Mouse (Mus musculus) gastrocnemius, adult 2 months (tissue): Measurements from ENCODE around the gene Sertad2. TPM values are rescaled to one million over a fixed set of nuclear protein-coding genes. Genes with fewer than 3 reads are reported as not detected.
A peak's percentile ranks its signal among the peaks of the same experiment; 100 is the strongest.

Experiments used
- DNase-seq: peaks from one replicate; pipeline ENCODE4 v3.0.0; 2022
- H3K27ac ChIP-seq: fragments of 200-600 bp; 2 replicates; pipeline ENCODE4 v1.8.1; 2022; ENCODE audit warnings: mild to moderate bottlenecking
- H3K4me3 ChIP-seq: fragments of 200-600 bp; 2 replicates; pipeline ENCODE4 v1.8.1; 2022; ENCODE audit warnings: mild to moderate bottlenecking, moderate library complexity
- CTCF ChIP-seq: fragments of 200-600 bp; IDR thresholded peaks from 2 replicates; pipeline ENCODE4 v1.8.1; 2022; ENCODE audit warnings: antibody characterized with exemption, mild to moderate bottlenecking, moderate library complexity
- intact Hi-C: fragments of 180-260 bp; cut with DNase I; formaldehyde crosslinking; loops from one replicate; pipeline ENCODE4 v1.15.1; 2025
- total RNA-seq, 2 experiments: library from RNA; stranded (reverse); gene quantifications; 2 replicates each; pipeline ENCODE4 v1.2.3; 2021

Sertad2 gene
- total RNA-seq, 2 experiments from 2014 or later, result 10.3 to 13.7 TPM

DNA sequence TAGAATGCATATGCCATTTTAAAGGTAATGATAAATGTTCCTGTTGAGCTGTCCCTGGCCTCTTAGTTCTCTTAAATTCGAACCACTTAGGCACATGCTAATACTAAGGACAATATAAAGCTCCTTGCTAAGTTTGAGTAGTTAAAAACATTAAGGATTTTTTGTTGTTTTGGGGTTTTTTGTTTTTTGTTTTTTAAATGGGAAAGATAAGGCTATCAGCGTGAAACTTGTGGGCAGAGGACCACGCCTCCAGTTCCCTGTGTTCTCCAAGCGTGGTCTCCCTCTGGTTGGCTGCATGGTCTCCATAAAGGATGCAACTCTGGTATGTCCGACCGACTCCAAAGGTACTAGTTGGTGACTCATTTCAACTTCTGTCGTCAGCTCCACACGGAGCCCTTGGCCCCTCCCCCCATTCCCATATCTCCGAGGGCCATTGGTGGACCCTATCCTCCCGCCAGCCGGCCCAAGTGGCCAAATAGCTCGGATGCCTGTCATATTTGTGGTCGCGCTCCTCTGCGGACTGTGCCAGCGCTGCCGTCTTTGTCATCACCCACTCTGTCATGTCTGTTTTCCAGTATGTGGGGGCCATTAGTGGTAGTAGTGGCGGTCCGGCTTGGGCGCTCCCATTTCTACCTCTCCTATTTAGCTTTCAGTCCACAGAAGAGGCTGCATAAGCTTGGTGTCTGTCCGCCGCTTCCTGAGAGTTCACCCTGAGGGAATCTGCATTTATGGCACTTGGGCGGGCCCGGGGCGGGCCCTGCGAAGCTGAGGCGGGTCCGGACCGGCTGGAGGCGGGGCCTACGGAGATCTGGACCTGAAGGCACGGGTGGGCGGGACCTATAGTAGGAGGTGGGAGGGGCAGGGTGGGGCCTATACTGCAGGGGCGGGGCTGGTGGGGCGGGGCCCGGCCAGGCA lies 88.2 kb downstream of the Sertad2 start:
- peak overlapping the region; percentile 100 for H3K4me3 ChIP-seq
- peak; percentile 98 for DNase-seq
- peak overlapping the region; percentile 100 for H3K27ac ChIP-seq
- intact Hi-C loops, result loop anchor here (1.0 to 10.0 kb wide), 4 partner anchors 89 to 519 kb away; partner anchors contain the start of genes Actr2 and Aftph
- TF ChIP-seq CTCF, result no peak

GRCm38 (mm10) chr11:20631941-20632618 lies 89.0 kb downstream of the Sertad2 start:
- DNase-seq, result peak; percentile 85
- peak overlapping the region; percentile 100 for H3K27ac ChIP-seq
- peak overlapping the region; percentile 100 for H3K4me3 ChIP-seq
- TF ChIP-seq CTCF, result no peak
- intact Hi-C loops, result loop anchor here (1.0 to 10.0 kb wide), 4 partner anchors 90 to 520 kb away; partner anchors contain the start of genes Actr2 and Aftph

GRCm38 (mm10) chr11:20632619-20632965 lies 89.5 kb downstream of the Sertad2 start:
- Histone ChIP-seq H3K4me3 (peak overlapping the region; percentile 100), H3K27ac (peak overlapping the region; percentile 100)
- TF ChIP-seq CTCF, result no peak
- intact Hi-C loops, result loop anchor here (5.0 to 10.0 kb wide), 3 partner anchors 110 to 520 kb away; partner anchors contain the start of genes Actr2 and Aftph
- peak; percentile 68 for DNase-seq

GRCm38 (mm10) chr11:20634543-20634942 lies 91.5 kb downstream of the Sertad2 start:
- intact Hi-C loops, result loop anchor here (5.0 to 10.0 kb wide), 3 partner anchors 108 to 522 kb away; partner anchors contain the start of genes Actr2 and Aftph
- H3K4me3 ChIP-seq, result no peak overlapping the region

DNA sequence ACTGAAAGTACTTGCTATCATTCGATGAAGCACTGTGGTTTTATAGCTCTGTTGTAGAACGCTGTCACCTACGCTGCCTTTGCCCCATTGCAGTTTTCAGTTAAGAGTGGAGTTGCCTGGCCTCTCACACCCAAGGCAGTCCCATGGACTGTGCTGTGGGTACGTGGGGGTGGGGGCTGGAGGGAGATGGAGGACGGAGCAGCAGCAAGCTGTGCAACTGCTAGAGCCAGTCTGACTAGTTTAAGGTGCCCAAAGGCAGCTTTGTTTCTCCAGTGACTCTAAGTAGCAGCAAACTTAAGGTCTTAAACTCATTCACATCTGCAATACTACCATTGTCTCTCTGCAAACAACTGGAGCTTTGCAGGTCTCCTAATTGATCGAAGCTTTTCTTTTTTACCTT lies 92.6 kb downstream of the Sertad2 start:
- Histone ChIP-seq H3K4me3 (no peak overlapping the region), H3K27ac (peak overlapping the region; percentile 28; the same call in 1 of the 2 replicates)
- no peak for TF ChIP-seq CTCF
- intact Hi-C loops, result loop anchor here (1.0 to 10.0 kb wide), 3 partner anchors 158 to 219 kb away; no protein-coding TSS in a partner anchor
- no peak for DNase-seq

More at GRCm38 (mm10) chr11:20634543-20634942, 91.5 kb downstream of the Sertad2 start:
- DNase-seq, result no peak
- no peak for TF ChIP-seq CTCF
- H3K27ac ChIP-seq, result no peak overlapping the region

DNA sequence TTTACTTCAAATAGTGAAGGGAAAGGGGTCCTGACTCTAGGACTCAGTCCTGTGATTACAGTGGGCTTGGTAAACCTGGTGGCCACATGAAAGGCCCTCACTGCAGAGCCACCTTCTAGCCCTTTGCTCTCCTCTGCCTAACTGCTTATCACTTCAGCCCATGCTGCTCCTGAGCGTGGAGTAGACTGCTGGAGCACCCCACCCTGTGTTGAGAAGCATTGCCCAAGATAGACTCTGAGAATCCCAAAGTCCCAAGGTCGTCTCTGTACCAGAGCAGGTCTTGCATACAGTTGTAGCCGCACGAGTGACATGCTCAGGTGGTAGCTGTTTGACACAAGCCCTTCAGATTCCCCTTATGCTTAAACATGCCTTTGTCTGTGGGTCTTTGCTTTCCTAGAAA lies 93.1 kb downstream of the Sertad2 start:
- intact Hi-C loops, result loop anchor here (1.0 to 10.0 kb wide), 3 partner anchors 159 to 219 kb away; no protein-coding TSS in a partner anchor
- TF ChIP-seq CTCF, result no peak
- no peak overlapping the region for H3K27ac ChIP-seq
- H3K4me3 ChIP-seq, result no peak overlapping the region
- no peak for DNase-seq

DNA sequence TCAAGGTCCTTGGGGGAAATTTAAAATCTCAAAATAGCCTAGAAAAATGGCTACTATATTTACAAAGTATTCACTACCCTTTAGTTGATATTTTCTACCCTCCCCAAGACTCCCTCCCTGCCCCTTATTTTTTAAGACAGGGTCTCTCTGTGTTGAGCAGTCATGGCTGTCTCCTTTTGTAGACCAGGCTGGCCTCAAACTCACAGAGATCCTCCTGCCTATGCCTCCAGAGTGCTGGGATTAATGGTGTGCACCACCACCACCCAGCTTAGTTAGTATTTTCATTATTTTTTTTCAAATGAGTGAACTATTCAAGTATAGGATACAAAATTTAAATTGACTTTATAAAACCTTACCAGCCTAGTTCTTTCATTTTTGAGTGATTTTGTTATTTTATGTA lies 94.0 kb downstream of the Sertad2 start:
- Histone ChIP-seq H3K27ac (no peak overlapping the region), H3K4me3 (no peak overlapping the region)
- intact Hi-C loops, result loop anchor here (5.0 to 10.0 kb wide), 2 partner anchors 160 to 218 kb away; no protein-coding TSS in a partner anchor
- TF ChIP-seq CTCF, result no peak
- no peak for DNase-seq

DNA sequence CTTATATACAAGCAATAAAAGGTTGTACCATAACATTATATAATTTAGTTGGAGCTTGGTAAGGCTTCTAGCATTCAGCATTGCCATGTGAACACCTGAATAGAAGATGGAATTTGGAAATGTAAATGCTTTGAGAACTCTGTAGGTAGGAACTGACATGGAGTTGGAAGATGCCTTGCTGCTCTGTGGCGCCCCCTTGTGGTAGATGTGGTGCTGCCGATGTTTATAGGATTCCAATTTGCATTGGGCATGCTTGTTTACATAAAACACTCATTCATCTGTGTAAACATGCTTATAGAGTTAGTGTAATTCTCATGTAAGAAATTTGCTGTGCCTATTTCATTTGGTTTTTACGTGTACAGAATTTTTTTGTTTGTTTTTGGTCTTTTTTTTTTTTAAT lies 95.8 kb downstream of the Sertad2 start:
- DNase-seq, result peak; percentile 82
- TF ChIP-seq CTCF, result no peak; the same call in 1 of the 2 replicates
- intact Hi-C loops, result loop anchor here (5.0 to 10.0 kb wide), 2 partner anchors 162 to 216 kb away; no protein-coding TSS in a partner anchor

DNA sequence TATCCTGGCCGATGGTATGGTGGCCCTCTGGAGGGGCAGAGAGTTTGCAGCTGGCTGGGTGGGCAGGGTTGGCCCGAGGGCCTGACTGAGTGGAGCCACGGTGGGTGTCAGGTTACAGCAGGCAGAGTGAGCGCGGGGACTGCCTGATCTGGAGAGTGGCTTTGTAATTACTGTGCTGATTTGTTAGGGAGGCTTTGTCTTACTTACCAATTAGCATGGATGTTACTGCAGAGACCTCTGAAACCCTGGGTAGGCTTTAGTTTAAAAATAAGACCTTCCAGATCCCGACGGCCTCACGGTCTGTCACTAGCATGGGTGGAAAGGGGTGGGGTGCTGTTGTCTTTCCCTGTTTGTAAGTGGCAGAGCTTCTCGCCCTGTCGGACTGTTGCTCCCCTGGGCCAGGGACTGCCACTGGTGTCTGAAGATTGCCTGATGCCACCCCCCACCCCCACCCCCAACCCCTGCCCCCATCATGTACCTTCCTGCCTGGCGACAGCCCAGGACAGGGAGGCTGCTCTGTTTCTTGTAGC lies 96.9 kb downstream of the Sertad2 start:
- DNase-seq, result peak; percentile 68

More for the DNA sequence above, 95.8 kb downstream of the Sertad2 start:
- Histone ChIP-seq H3K27ac (no peak overlapping the region), H3K4me3 (no peak overlapping the region)

DNA sequence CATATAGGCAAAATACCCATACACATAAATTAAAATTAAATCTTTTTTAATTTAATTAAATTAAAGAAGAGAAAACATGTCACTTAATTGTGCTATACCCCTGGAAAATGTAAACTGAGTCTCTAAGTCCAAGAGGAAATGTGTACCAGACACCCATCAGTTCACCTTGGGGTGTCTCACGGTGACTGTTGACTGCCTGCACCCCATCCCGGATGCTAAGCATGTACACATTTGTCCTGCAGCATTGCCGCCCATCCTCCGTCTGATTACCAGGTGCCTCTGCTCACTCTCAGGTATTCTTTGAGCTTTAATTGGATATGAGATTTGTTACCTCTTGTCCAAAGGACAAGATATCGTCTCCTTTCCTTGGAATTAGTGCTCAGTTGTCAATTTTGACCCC lies 99.3 kb downstream of the Sertad2 start:
- Histone ChIP-seq H3K27ac (no peak overlapping the region), H3K4me3 (no peak overlapping the region)
- intact Hi-C loops, result no loop called here
- DNase-seq, result no peak
- no peak for TF ChIP-seq CTCF

More for the DNA sequence above, 96.9 kb downstream of the Sertad2 start:
- Histone ChIP-seq H3K27ac (peak overlapping the region; percentile 72), H3K4me3 (peak overlapping the region; percentile 42)
- intact Hi-C loops, result loop anchor here (5.0 to 10.0 kb wide), 2 partner anchors 163 to 215 kb away; no protein-coding TSS in a partner anchor
- TF ChIP-seq CTCF, result no peak

GRCm38 (mm10) chr11:20643161-20643560 lies 100.1 kb downstream of the Sertad2 start:
- intact Hi-C loops, result no loop called here
- Histone ChIP-seq H3K4me3 (no peak overlapping the region), H3K27ac (no peak overlapping the region)
- TF ChIP-seq CTCF, result no peak
- no peak for DNase-seq

GRCm38 (mm10) chr11:20644166-20644565 lies 101.1 kb downstream of the Sertad2 start:
- no peak for DNase-seq
- no peak for TF ChIP-seq CTCF
- Histone ChIP-seq H3K27ac (no peak overlapping the region), H3K4me3 (no peak overlapping the region)
- intact Hi-C loops, result no loop called here
